Mouse (Mus musculus) urinary bladder, postnatal 36 days (tissue): Measurements from ENCODE around the gene Gpr176.

Experiments
- DNase-seq, 2 experiments: peaks; one replicate each; pipeline ENCODE4 v3.0.0; 2022; ENCODE audit warnings: low spot score in 2 of 2, mixed read lengths in 1 of 2

Gpr176 gene

DNA sequence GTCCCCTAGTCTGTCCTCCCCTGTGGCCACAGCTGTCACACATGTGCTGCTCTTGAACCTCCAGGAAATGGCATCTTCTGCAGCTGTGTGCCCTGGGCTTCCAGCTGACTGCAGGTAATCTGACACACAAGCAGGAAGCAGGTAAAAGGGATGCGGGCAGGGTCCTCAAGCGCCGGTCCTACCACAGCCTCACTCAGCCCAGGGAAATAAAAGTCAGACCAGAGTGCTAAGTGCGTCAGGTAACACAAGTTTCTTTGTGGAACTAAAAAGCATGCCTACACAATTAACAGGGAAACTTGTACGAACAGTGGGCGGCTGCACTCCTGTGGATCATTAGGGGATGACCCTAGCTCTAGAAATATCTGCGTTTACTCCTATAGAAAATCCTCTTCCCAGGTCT, 137.0 kb downstream of the Gpr176 start:
- DNase-seq, result no peak

DNA sequence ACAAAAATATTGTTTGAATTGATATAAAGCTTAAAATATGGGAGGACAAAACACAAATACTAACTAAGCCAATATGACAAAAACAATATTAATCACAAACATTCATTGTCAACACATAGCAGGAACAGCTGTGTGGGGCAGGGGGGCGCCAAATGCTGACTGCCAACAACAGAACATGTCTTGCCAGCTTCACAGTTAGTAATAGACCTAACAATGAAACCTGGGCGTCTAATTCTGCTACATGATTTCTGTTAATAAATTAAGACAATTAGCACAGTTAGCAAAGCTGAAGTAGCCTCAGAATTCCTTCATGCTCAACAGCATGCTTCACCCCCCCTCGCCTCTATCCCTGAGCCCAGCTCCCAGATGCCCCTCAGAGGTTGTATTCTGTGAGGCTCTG, 137.6 kb downstream of the Gpr176 start:
- DNase-seq, result no peak

DNA sequence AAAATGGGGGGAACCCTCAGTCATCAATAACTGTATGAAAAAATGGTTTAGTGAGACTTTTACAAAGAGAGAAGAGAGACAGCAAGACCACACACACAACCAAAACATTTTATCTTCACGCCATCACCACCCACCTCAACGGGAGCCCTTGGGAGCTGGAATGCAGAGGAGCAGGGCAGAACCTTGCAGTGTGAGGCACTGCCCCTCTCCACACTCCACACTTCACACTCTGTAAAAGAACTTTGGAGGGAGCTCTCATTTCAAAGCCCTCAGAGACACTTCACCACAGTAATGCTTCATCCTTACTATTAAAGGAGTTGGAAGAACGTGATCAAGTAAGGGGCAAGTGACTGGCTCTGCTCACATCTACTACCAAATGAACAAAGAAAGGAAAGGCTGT, 142.7 kb downstream of the Gpr176 start:
- DNase-seq, result no peak

DNA sequence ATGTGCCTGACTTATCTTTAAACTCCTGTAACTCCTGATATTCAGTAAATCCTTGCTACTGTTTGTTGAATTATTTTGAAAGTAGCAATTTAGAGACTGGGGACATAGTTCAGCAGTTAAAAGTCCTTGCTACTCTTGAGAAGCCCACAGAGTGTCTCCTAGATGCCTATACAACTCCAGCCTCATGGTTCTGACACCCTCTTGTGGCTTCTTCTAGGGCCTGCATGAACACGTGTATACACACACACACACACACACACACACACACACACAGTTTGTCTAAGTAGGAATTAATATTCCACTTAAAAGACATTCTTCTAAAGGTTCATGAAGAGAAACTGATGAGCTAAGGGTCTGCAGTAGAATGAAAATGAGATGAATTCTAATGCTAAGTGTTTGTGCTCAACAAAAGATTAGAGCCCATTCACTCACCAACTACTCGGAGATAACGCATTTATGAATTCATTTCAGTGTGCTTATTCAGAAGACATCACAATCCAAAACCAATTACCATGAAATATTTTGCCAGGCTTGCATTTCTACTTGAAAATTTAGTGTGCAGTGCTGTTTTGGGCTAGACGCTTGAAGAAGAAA, 144.6 kb downstream of the Gpr176 start:
- no peak for DNase-seq
